Mouse (Mus musculus) bone marrow macrophage, adult 2 months (primary cell): Measurements from ENCODE around the gene Apobr. TPM values are rescaled to one million over a fixed set of nuclear protein-coding genes. Genes with fewer than 3 reads are reported as not detected.

Experiments used
- H3K27ac ChIP-seq: 2 replicates; pipeline ENCODE4 v1.5.1; 2012; ENCODE audit warnings: low read depth, low read length; ENCODE audit not compliant: insufficient read depth
- H3K4me1 ChIP-seq: 2 replicates; pipeline ENCODE4 v1.6.1; 2012; ENCODE audit warnings: low read length; ENCODE audit not compliant: control insufficient read depth, insufficient read depth
- H3K4me3 ChIP-seq: 2 replicates; pipeline ENCODE4 v1.5.1; 2012; ENCODE audit warnings: mild to moderate bottlenecking, low read length, moderate library complexity; ENCODE audit not compliant: insufficient read depth
- CTCF ChIP-seq: IDR thresholded peaks from 2 replicates; pipeline ENCODE4 v1.5.1; 2012; ENCODE audit warnings: low read depth, mild to moderate bottlenecking, low read length, moderate library complexity
- POLR2A ChIP-seq: IDR thresholded peaks from 2 replicates; pipeline ENCODE4 v1.6.1; 2012; ENCODE audit warnings: mild to moderate bottlenecking, low read depth, low read length, borderline replicate concordance
- polyA plus RNA-seq: library from polyadenylated mRNA; stranded (reverse); fragments of >200 nt; gene quantifications from 2 replicates; pipeline ENCODE4 v1.2.4, GENCODE M21; 2012; ENCODE audit not compliant: missing spikeins, insufficient read depth, insufficient read length

Gene Apobr
- polyA plus RNA-seq, 1 experiment = 84.3 TPM

- Histone ChIP-seq H3K4me1 (peaks cover 47% of the 10 kb centered on the region), H3K4me3 (no peak overlapping the region), H3K27ac (peak overlapping the region; percentile 47)
- TF ChIP-seq CTCF = no peak
- no peak for TF ChIP-seq POLR2A
Measured at GRCm38 (mm10) chr7:126621452-126622359, 37.0 kb downstream of the Apobr start.

GRCm38 (mm10) chr7:126623381-126623780, 38.6 kb downstream of the Apobr start:
- Histone ChIP-seq H3K4me1 (peaks cover 61% of the 10 kb centered on the region), H3K4me3 (no peak overlapping the region), H3K27ac (no peak overlapping the region)
- TF ChIP-seq CTCF (no peak), POLR2A (no peak)

- Histone ChIP-seq H3K4me3 (peak overlapping the region; percentile 42), H3K27ac (peak overlapping the region; percentile 89), H3K4me1 (peaks cover 75% of the 10 kb centered on the region)
- TF ChIP-seq CTCF (no peak), POLR2A (no peak)
Measured at GRCm38 (mm10) chr7:126624774-126625173, 40.0 kb downstream of the Apobr start.

- TF ChIP-seq CTCF (no peak), POLR2A (no peak)
- Histone ChIP-seq H3K4me3 (peak overlapping the region; percentile 42), H3K27ac (peak overlapping the region; percentile 89)
Measured at GRCm38 (mm10) chr7:126625369-126625768, 40.6 kb downstream of the Apobr start.

GRCm38 (mm10) chr7:126625807-126626600, 41.3 kb downstream of the Apobr start:
- Histone ChIP-seq H3K4me3 (peak overlapping the region; percentile 42), H3K4me1 (peaks cover 80% of the 10 kb centered on the region), H3K27ac (peak overlapping the region; percentile 89)
- TF ChIP-seq POLR2A = no peak
- TF ChIP-seq CTCF = no peak

More at GRCm38 (mm10) chr7:126625369-126625768, 40.6 kb downstream of the Apobr start:
- peaks cover 77% of the 10 kb centered on the region for H3K4me1 ChIP-seq

- Histone ChIP-seq H3K4me1 (peaks cover 60% of the 10 kb centered on the region), H3K27ac (peak overlapping the region; percentile 39), H3K4me3 (no peak overlapping the region)
- TF ChIP-seq POLR2A = no peak
- no peak for TF ChIP-seq CTCF
Measured at GRCm38 (mm10) chr7:126628111-126628510, 43.4 kb downstream of the Apobr start.

- H3K4me3 ChIP-seq = no peak overlapping the region
- peaks cover 45% of the 10 kb centered on the region for H3K4me1 ChIP-seq
- H3K27ac ChIP-seq = 0 out of 2 replicates have a peak overlapping the region, but pooled peaks have one; percentile 9
- TF ChIP-seq CTCF = no peak
- no peak for TF ChIP-seq POLR2A
Measured at GRCm38 (mm10) chr7:126629915-126630314, 45.2 kb downstream of the Apobr start.

GRCm38 (mm10) chr7:126630824-126631518, 46.2 kb downstream of the Apobr start, which contains the start of gene Nupr1:
Gene Nupr1 (minus strand): TSS chr7:126630861.
- H3K4me1 ChIP-seq = peaks cover 38% of the 10 kb centered on the region
- H3K27ac ChIP-seq = 0 out of 2 replicates have a peak within 1 kb of the TSS, but pooled peaks have one; percentile 9
- no peak for TF ChIP-seq POLR2A
- no peak for TF ChIP-seq CTCF
- H3K4me3 ChIP-seq = no peak within 1 kb of the TSS

- H3K27ac ChIP-seq = no peak overlapping the region
- TF ChIP-seq POLR2A (no peak), CTCF (no peak)
Measured at GRCm38 (mm10) chr7:126632478-126632877, 47.7 kb downstream of the Apobr start.

More at GRCm38 (mm10) chr7:126632478-126632877, 47.7 kb downstream of the Apobr start:
- Histone ChIP-seq H3K4me1 (peaks cover 28% of the 10 kb centered on the region), H3K4me3 (no peak overlapping the region)
